Mouse (Mus musculus) embryonic facial prominence, embryonic 13.5 days (tissue): ENCODE results near the gene Cd209g. TPM values are rescaled to one million over a fixed set of nuclear protein-coding genes. Genes with fewer than 3 reads are reported as not detected.
A peak's percentile ranks its signal among the peaks of the same experiment; 100 is the strongest.
"Not testable (repeated sequence)": the region's sequence is repeated elsewhere in the genome, so short reads cannot be mapped to it uniquely, and the experiment has no call there.

Experiments used
- ATAC-seq: fragments of 200-750 bp; cut with Nextera tagmentation; 2 replicates; pipeline ENCODE4 v1.8.0; 2017; ENCODE audit warnings: low read depth; ENCODE audit not compliant: insufficient number of reproducible peaks, insufficient read depth, low FRiP score, low TSS enrichment
- H3K27ac ChIP-seq: fragments of 300-500 bp; sonication (generic); 2 replicates; pipeline ENCODE4 v1.5.1; 2015; ENCODE audit warnings: moderate library complexity, mild to moderate bottlenecking, inconsistent platforms
- H3K27me3 ChIP-seq: fragments of 300-500 bp; sonication (generic); 2 replicates; pipeline ENCODE4 v1.6.1; 2015; ENCODE audit warnings: mild to moderate bottlenecking, inconsistent platforms
- H3K36me3 ChIP-seq: fragments of 300-500 bp; sonication (generic); 2 replicates; pipeline ENCODE4 v1.6.1; 2015; ENCODE audit warnings: mild to moderate bottlenecking, inconsistent platforms
- H3K4me1 ChIP-seq: fragments of 300-500 bp; sonication (generic); 2 replicates; pipeline ENCODE4 v1.6.1; 2015; ENCODE audit warnings: inconsistent platforms
- H3K4me2 ChIP-seq: fragments of 300-500 bp; sonication (generic); 2 replicates; pipeline ENCODE4 v1.6.1; 2015; ENCODE audit warnings: moderate library complexity, mild to moderate bottlenecking, inconsistent platforms
- H3K4me3 ChIP-seq: fragments of 300-500 bp; sonication (generic); 2 replicates; pipeline ENCODE4 v1.5.1; 2015; ENCODE audit warnings: mild to moderate bottlenecking, inconsistent platforms
- H3K9ac ChIP-seq: fragments of 300-500 bp; sonication (generic); 2 replicates; pipeline ENCODE4 v1.6.1; 2015; ENCODE audit warnings: mild to moderate bottlenecking, inconsistent platforms
- H3K9me3 ChIP-seq: fragments of 300-500 bp; sonication (generic); 2 replicates; pipeline ENCODE4 v1.6.1; 2016; ENCODE audit warnings: inconsistent platforms
- WGBS: fragments of 180-500 bp; shearing (Covaris S2); methylation state at CpG from one replicate; pipeline ENCODE4 v1.1.7; 2015; ENCODE audit warnings: mixed read lengths; 5-methylcytosine and 5-hydroxymethylcytosine counted together
- polyA plus RNA-seq: library from polyadenylated mRNA; unstranded; fragments of >200 nt; fragmentation: Nextera tagmentation; extraction: Ambion mirVana; gene quantifications from 2 replicates; pipeline ENCODE4 v1.2.1, GENCODE M21; 2015

The Cd209g gene
- polyA plus RNA-seq = not detected in 2 replicates

- no peak for ATAC-seq
- H3K9ac ChIP-seq = no peak within 1 kb of the TSS
- no peaks in the 10 kb centered on the region for H3K9me3 ChIP-seq
- H3K27ac ChIP-seq = no peak within 1 kb of the TSS
- H3K4me1 ChIP-seq = no peaks in the 10 kb centered on the region
- H3K4me2 ChIP-seq = no peak within 1 kb of the TSS
- H3K4me3 ChIP-seq = no peak within 1 kb of the TSS
- H3K27me3 ChIP-seq = no peaks in the 10 kb centered on the region
- no peaks in the 10 kb centered on the region for H3K36me3 ChIP-seq
- 88% methylated on average over 10 of the region's 10 CpGs for WGBS
Measured at GRCm38 (mm10) chr8:4133798-4134197, at the start of gene Cd209g. Cd209g (plus strand) TSS chr8:4134098.

DNA sequence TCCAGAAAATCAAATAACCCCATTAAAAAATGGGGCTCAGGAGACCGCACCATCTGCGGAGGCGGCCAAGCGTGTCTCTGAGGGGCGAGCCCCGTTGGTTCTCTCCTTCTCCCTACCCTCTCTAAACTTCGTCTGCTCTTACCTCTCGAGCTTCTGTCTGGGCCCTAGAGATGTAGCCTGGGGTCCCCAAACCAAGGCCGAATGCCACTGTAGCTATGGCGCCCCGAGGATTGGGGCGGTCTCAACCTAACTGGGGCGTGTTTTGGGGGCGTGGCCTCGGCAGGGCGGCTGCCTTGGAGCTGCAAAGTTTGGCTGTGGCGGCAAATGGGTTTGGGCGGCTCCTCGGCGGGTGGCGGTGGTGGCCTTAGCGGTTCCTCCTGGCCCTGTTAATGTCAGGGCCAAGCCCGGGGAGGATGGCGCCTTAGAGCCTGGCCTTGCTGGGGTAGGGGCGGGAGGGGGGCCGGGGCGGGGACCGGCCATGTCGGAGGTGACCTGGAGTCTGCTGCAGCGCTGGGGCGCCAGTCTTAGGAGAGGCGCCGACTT lies 46.6 kb upstream of the Cd209g start:
- ATAC-seq, H3K27ac ChIP-seq, H3K36me3 ChIP-seq, H3K27me3 ChIP-seq, H3K9me3 ChIP-seq, H3K9ac ChIP-seq, H3K4me3 ChIP-seq, H3K4me2 ChIP-seq, H3K4me1 ChIP-seq: not testable (repeated sequence)
- 44% methylated on average over 31 of the region's 33 CpGs for WGBS

DNA sequence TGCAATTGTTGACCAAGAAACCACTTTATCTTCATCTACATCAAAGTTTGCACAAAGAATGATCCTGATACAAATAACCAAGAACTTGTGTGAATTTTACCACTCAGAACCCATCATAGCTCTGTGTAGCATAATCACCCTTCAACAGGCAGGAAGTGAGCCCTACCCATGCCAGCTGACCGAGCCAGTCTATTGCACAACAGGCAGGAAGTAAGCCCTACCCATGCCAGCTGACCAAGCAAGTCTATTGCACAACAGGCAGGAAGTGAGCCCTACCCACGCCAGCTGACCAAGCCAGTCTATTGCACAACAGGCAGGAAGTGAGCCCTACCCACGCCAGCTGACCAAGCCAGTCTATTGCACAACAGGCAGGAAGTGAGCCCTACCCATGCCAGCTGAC lies 45.4 kb upstream of the Cd209g start:
- not testable (repeated sequence) for H3K36me3 ChIP-seq, H3K4me1 ChIP-seq, H3K4me3 ChIP-seq, ATAC-seq, H3K9me3 ChIP-seq, H3K9ac ChIP-seq, H3K27me3 ChIP-seq, H3K4me2 ChIP-seq, H3K27ac ChIP-seq
- WGBS = 81% methylated on average over 3 of the region's 3 CpGs

- H3K4me2 ChIP-seq, H3K9ac ChIP-seq, ATAC-seq, H3K9me3 ChIP-seq, H3K27me3 ChIP-seq, H3K27ac ChIP-seq, H3K36me3 ChIP-seq, H3K4me1 ChIP-seq, H3K4me3 ChIP-seq: not testable (repeated sequence)
- 55% methylated on average over 2 of the region's 2 CpGs for WGBS
Measured at GRCm38 (mm10) chr8:4105735-4106134, 28.2 kb upstream of the Cd209g start, which contains the start of gene Cd209f. Cd209f (minus strand) TSS chr8:4105835.

DNA sequence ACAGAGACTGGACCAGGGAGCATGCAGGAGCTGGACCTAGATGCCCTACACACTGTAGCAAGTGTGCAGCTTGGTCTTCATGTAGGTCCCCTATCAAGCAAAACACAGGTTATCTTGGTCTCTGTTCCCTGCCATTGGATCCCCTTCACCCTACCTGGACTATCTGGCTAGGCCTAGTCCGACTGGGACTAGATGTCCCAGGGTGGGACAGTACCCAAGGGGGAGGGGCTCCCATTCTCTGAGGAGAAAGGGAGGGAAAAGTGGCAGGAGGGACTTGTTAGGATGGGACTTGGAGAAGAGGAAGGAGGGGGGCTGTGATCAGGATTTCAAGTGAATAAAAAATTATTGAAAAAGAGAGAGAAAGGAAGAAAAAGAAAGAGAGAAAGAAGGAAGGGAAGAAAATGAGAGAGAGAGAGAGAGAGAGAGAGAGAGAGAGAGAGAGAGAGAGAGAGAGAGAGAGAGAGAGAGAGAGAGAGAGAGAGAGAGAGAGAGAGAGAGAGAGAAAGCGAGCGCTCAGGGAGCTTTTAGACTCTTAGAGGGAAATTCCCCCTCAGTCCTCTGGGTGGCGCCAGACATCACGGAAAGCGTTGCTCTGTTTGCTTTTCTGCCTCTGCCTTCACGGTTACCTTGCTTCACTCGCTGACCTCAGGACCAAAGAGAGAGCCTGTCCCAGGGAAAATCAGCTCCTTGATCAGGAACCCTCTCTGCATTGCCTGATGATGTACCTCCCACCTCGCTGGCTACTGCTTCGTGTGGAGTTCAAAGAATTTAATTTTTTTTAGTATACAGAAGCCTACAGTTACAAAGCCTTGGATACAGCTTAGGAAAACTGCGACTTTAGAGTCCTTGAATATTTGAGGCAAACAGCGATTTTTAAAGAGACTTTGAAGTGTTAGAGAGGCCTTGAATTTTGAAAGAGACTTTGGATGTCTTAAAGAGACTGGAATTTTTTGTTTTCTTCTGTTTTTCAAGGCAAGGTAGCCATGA lies 6.1 kb downstream of the Cd209g start:
- peaks cover 7% of the 10 kb centered on the region; the same call in 1 of the 2 replicates for H3K27me3 ChIP-seq
- H3K4me3 ChIP-seq = no peak overlapping the region
- no peaks in the 10 kb centered on the region for H3K9me3 ChIP-seq
- H3K4me2 ChIP-seq = peak overlapping the region; percentile 37
- ATAC-seq = no peak
- no peaks in the 10 kb centered on the region for H3K36me3 ChIP-seq
- H3K27ac ChIP-seq = no peak overlapping the region
- WGBS = 11% methylated on average over 12 of the region's 12 CpGs
- no peak overlapping the region for H3K9ac ChIP-seq
- H3K4me1 ChIP-seq = no peaks in the 10 kb centered on the region

- H3K27me3 ChIP-seq = peaks cover 7% of the 10 kb centered on the region; the same call in 1 of the 2 replicates
- H3K27ac ChIP-seq = no peak overlapping the region
- no peak overlapping the region for H3K4me3 ChIP-seq
- H3K4me2 ChIP-seq = no peak overlapping the region
- H3K9ac ChIP-seq = no peak overlapping the region
- no peaks in the 10 kb centered on the region for H3K4me1 ChIP-seq
- WGBS = 61% methylated on average over 3 of the region's 3 CpGs
- no peak for ATAC-seq
- H3K36me3 ChIP-seq = no peaks in the 10 kb centered on the region
- H3K9me3 ChIP-seq = no peaks in the 10 kb centered on the region
Measured at GRCm38 (mm10) chr8:4141721-4142120, 7.8 kb downstream of the Cd209g start.

DNA sequence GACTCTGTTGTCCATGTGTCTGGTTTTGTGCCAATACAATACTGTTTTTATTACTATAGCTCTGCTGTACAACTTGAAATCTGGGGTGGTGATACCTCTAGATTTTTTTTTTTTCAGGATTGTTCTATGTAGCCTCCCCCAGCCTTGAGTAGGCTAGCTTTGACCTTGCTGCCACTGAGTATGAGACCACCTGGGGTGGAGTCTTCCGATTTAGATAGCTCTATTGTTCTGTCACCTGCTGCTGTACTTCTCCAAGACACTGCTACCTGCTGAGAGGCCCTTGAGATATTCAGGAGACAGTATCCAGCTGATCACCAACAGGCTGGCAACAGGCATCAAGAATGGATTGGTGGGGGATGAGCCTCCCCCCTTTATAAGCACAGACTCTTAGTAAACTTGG lies 13.4 kb downstream of the Cd209g start:
- no peak overlapping the region for H3K4me3 ChIP-seq
- H3K27ac ChIP-seq = no peak overlapping the region
- peaks cover 11% of the 10 kb centered on the region; the same call in 1 of the 2 replicates for H3K9me3 ChIP-seq
- H3K27me3 ChIP-seq = no peaks in the 10 kb centered on the region
- no peak overlapping the region for H3K9ac ChIP-seq
- ATAC-seq = no peak
- no peaks in the 10 kb centered on the region for H3K36me3 ChIP-seq
- H3K4me1 ChIP-seq = no peaks in the 10 kb centered on the region
- WGBS = 34% methylated on average over 1 of the region's 1 CpGs
- no peak overlapping the region for H3K4me2 ChIP-seq

DNA sequence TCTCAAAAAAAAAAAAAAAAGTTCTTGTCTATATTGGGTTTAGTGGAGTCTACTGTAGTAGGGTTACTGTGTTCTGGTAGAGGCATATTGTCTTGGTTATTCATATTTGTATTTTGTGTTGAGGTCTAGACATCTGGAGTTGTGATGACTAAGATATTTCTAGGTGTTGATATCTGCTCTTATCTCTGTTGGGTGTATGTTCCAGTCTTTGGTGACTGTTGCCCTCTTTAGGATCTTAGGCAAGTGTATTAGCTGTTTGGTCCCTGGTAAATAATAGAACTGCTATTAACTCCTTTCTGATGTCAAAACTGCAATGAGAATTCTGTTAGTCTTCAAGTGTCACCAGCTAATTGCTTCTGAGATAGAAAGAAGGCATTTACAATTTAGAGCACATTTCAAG lies 21.0 kb downstream of the Cd209g start:
- H3K27me3 ChIP-seq = no peaks in the 10 kb centered on the region
- H3K9ac ChIP-seq = no peak overlapping the region
- no peak overlapping the region for H3K4me2 ChIP-seq
- no peaks in the 10 kb centered on the region for H3K4me1 ChIP-seq
- ATAC-seq = no peak
- H3K4me3 ChIP-seq = no peak overlapping the region
- peaks cover 9% of the 10 kb centered on the region; the same call in 1 of the 2 replicates for H3K9me3 ChIP-seq
- no peak overlapping the region for H3K27ac ChIP-seq
- H3K36me3 ChIP-seq = no peaks in the 10 kb centered on the region

GRCm38 (mm10) chr8:4162786-4163185 lies 28.9 kb downstream of the Cd209g start:
- Histone ChIP-seq H3K9ac (no peak overlapping the region), H3K4me1 (peaks cover 11% of the 10 kb centered on the region), H3K4me2 (no peak overlapping the region), H3K4me3 (no peak overlapping the region), H3K27me3 (no peaks in the 10 kb centered on the region), H3K27ac (no peak overlapping the region), H3K36me3 (no peaks in the 10 kb centered on the region), H3K9me3 (no peaks in the 10 kb centered on the region)
- ATAC-seq = no peak
- WGBS = 54% methylated on average over 4 of the region's 4 CpGs

GRCm38 (mm10) chr8:4165176-4165851 lies 31.4 kb downstream of the Cd209g start:
- ATAC-seq = no peak
- Histone ChIP-seq H3K27ac (no peak overlapping the region), H3K4me3 (peak overlapping the region; percentile 84)

GRCm38 (mm10) chr8:4165852-4166751 lies 32.2 kb downstream of the Cd209g start, which contains the start of gene Evi5l:
Evi5l (plus strand) TSS chr8:4166567.
- H3K9me3 ChIP-seq = no peaks in the 10 kb centered on the region
- 0 out of 2 replicates have a peak, but pooled peaks cover under 1% of the 10 kb centered on the region for H3K36me3 ChIP-seq
- peak within 1 kb of the TSS; percentile 88 for H3K9ac ChIP-seq
- peaks cover 18% of the 10 kb centered on the region for H3K4me1 ChIP-seq
- no peak within 1 kb of the TSS for H3K27ac ChIP-seq
- no peaks in the 10 kb centered on the region for H3K27me3 ChIP-seq
- peak within 1 kb of the TSS; percentile 77 for H3K4me2 ChIP-seq
- ATAC-seq = peak; percentile 99
- under 1% methylated on average over 51 of the region's 51 CpGs for WGBS
- H3K4me3 ChIP-seq = peak within 1 kb of the TSS; percentile 84

More at GRCm38 (mm10) chr8:4165176-4165851, 31.4 kb downstream of the Cd209g start:
- Histone ChIP-seq H3K4me1 (peaks cover 18% of the 10 kb centered on the region), H3K9ac (peak overlapping the region; percentile 69), H3K27me3 (no peaks in the 10 kb centered on the region), H3K4me2 (peak overlapping the region; percentile 59), H3K36me3 (no peaks in the 10 kb centered on the region), H3K9me3 (no peaks in the 10 kb centered on the region)
- 6% methylated on average over 13 of the region's 13 CpGs for WGBS
